Mouse (Mus musculus) testis, adult 2 months (tissue): Measurements from ENCODE around the gene Dmpk.

ENCODE experiments used
- CTCF ChIP-seq: fragments of 200-500 bp; IDR thresholded peaks from 2 replicates; pipeline ENCODE4 v1.5.1; 2012; ENCODE audit warnings: low read depth, mild to moderate bottlenecking, inconsistent platforms, low read length, moderate library complexity; ENCODE audit not compliant: control insufficient read depth, insufficient read depth, insufficient replicate concordance
- POLR2A ChIP-seq: fragments of 200-500 bp; IDR thresholded peaks from 2 replicates; pipeline ENCODE4 v1.6.1; 2012; ENCODE audit warnings: low read depth, mild to moderate bottlenecking, inconsistent platforms, low read length, moderate library complexity; ENCODE audit not compliant: control insufficient read depth

- no peak; the same call in 1 of the 2 replicates for TF ChIP-seq CTCF
- no peak for TF ChIP-seq POLR2A
These were observed 16.6 kb upstream of the Dmpk start for GRCm38 (mm10) chr7:19067063-19067462.
